ENCODE assay signal across 19 mouse cellular contexts in genomic region chr2:58513212-58513611, GRCm38 (mm10). TPM values are rescaled to one million over a fixed set of nuclear protein-coding genes. Genes with fewer than 3 reads are reported as not detected.
DNase-seq lines count a peak whose midpoint lies in the region; ATAC-seq and TF ChIP-seq lines count a peak whose summit lies in the region.
"Had no signal": no experiment of that assay in that cellular context is flagged by ENCODE, and none has a peak within 500 bp of the region (broad histone marks: within the 10 kb centered on the region; RNA-seq: fewer than 3 reads in every experiment).

No protein-coding gene starts in this region.

- TF ChIP-seq EP300 in heart, adult 2 months (IDR thresholded peaks at IDR 0.05; ENCODE audit: insufficient read depth, low read depth, low read length): no peak

- TF ChIP-seq CTCF in heart, adult 2 months (IDR thresholded peaks at IDR 0.05): no peak

- WGBS in heart, embryonic 15.5 days: 36% methylated on average over 3 of the region's 3 CpGs
- WGBS in heart, adult 2 months: 30% methylated on average over 3 of the region's 3 CpGs

- H3K27ac ChIP-seq in heart, embryonic 15.5 days: peak overlapping the region; percentile 32
- H3K27ac ChIP-seq in heart, adult 2 months: no peak overlapping the region
- H3K27ac ChIP-seq: hindbrain, embryonic 15.5 days; limb, embryonic 12.5 days had no signal

- peak; percentile 44 for DNase-seq in adrenal gland, adult 2 months
- no peak for DNase-seq in adrenal gland, postnatal 4 days (ENCODE audit: low spot score in 2 of 2)
- no peak for DNase-seq in heart, adult 2 months
- DNase-seq in liver: peak; percentile 5
- DNase-seq in yolk sac, embryonic 10.5 days (ENCODE audit: low spot score): peak; percentile 62
- no peak for DNase-seq in gastrocnemius, adult 8-10 months (ENCODE audit: low spot score in 2 of 2)
- DNase-seq: B cell, adult 2 months; cerebellum, adult 2 months; gastrocnemius, postnatal 36 days; kidney, adult 8-10 months; lung, postnatal 10 days had no signal

- H3K36me3 ChIP-seq in heart, embryonic 15.5 days: no peaks in the 10 kb centered on the region
- H3K36me3 ChIP-seq in heart, adult 2 months (ENCODE audit: control insufficient read depth, insufficient read depth, low read length): peaks cover 20% of the 10 kb centered on the region
- H3K36me3 ChIP-seq: hindbrain, embryonic 15.5 days had no signal

- no peak for TF ChIP-seq POLR2A in heart, adult 2 months (IDR thresholded peaks at IDR 0.05; ENCODE audit: insufficient read depth, low read depth, low read length)

- H3K4me3 ChIP-seq in heart, embryonic 15.5 days: no peak overlapping the region
- no peak overlapping the region for H3K4me3 ChIP-seq in heart, adult 2 months
- H3K4me3 ChIP-seq: hindbrain, embryonic 15.5 days; limb, embryonic 12.5 days; myocyte had no signal

- 0 out of 2 replicates have a peak, but pooled peaks have one; percentile 6 for ATAC-seq in heart, embryonic 15.5 days (replicated peaks; ENCODE audit: insufficient number of reproducible peaks, insufficient read depth, low FRiP score, low read depth)
- no peak for ATAC-seq in erythroid progenitor cell, adult 5-6 weeks (replicated peaks; ENCODE audit: low FRiP score, poor library complexity, severe bottlenecking)

- H3K4me2 ChIP-seq in heart, embryonic 15.5 days: no peak overlapping the region
- H3K4me2 ChIP-seq: hindbrain, embryonic 15.5 days; limb, embryonic 12.5 days; midbrain, embryonic 11.5 days had no signal

- H3K9ac ChIP-seq in heart, embryonic 15.5 days: no peak overlapping the region; the same call in 1 of the 2 replicates
- H3K9ac ChIP-seq in heart, adult 2 months (ENCODE audit: low read depth, low read length): no peak overlapping the region
- H3K9ac ChIP-seq: hindbrain, embryonic 15.5 days; limb, embryonic 12.5 days had no signal

- peaks cover 69% of the 10 kb centered on the region for H3K4me1 ChIP-seq in heart, embryonic 15.5 days (replicated peaks)
- peaks cover 19% of the 10 kb centered on the region for H3K4me1 ChIP-seq in heart, adult 2 months (ENCODE audit: control insufficient read depth, insufficient read depth, low read length)

- no peaks in the 10 kb centered on the region for H3K27me3 ChIP-seq in heart, embryonic 15.5 days
- no peaks in the 10 kb centered on the region for H3K27me3 ChIP-seq in heart, adult 2 months (ENCODE audit: control insufficient read depth, insufficient read depth, low read length)
- H3K27me3 ChIP-seq: hindbrain, embryonic 15.5 days; limb, embryonic 12.5 days had no signal

- H3K9me3 ChIP-seq in heart, embryonic 15.5 days (replicated peaks): no peaks in the 10 kb centered on the region
- H3K9me3 ChIP-seq: hindbrain, embryonic 15.5 days; limb, embryonic 12.5 days had no signal

- intact Hi-C loops in heart, adult 2 months (cut with DNase I): no loop called here

- no peaks in the 10 kb centered on the region; the same call in 1 of the 2 replicates for H3K79me2 ChIP-seq in heart, adult 2 months (replicated peaks; ENCODE audit: control insufficient read depth, insufficient read depth, low read length)

RNA-seq across cellular contexts. Expression of gene Gm17409, which starts 43.3 kb away (rescaled TPM):
- not detected for total RNA-seq in adrenal gland, adult 2 months (2021)
- polyA plus RNA-seq in adrenal gland, adult 2 months (2012; rRNA removed): not detected in 2 replicates
- total RNA-seq in adrenal gland, postnatal 4 days (2021): not detected
- polyA plus RNA-seq in heart, embryonic 15.5 days (2015; fragmentation: Nextera tagmentation; extraction: Ambion mirVana): not detected in 2 replicates
- total RNA-seq in heart, adult 2 months (2021): not detected
- not detected in 2 replicates for polyA plus RNA-seq in heart, adult 2 months (2012; rRNA removed)
- not detected for total RNA-seq in gastrocnemius, adult 8-10 months (2022)
- total RNA-seq in erythroid progenitor cell, adult 5-6 weeks (2015; ENCODE audit: low replicate concordance): not detected in 2 replicates
- total RNA-seq in erythroid progenitor cell, adult 5-6 weeks (2017; ENCODE audit: low replicate concordance): not detected in 2 replicates
- total RNA-seq: gastrocnemius, postnatal 36 days had no signal
- polyA plus RNA-seq: brain, embryonic 14.5 days; cerebellum, adult 2 months; hindbrain, embryonic 15.5 days; large intestine, adult 2 months; limb, embryonic 12.5 days; midbrain, embryonic 11.5 days; myocyte had no signal

RNA-seq across cellular contexts. Expression of gene Acvr1, which starts 53.7 kb away (rescaled TPM):
- total RNA-seq in adrenal gland, adult 2 months (2021): 10 to 100 TPM; 34.1 to 40.5 TPM
- polyA plus RNA-seq in adrenal gland, adult 2 months (2012; rRNA removed): 6.9 and 8.6 TPM in 2 replicates
- total RNA-seq in adrenal gland, postnatal 4 days (2021): 10 to 100 TPM; 57.6 to 63.7 TPM
- 8.6 and 8.8 TPM in 2 replicates for polyA plus RNA-seq in heart, embryonic 15.5 days (2015; fragmentation: Nextera tagmentation; extraction: Ambion mirVana)
- 10 to 100 TPM; 14.6 to 15.7 TPM for total RNA-seq in heart, adult 2 months (2021)
- polyA plus RNA-seq in heart, adult 2 months (2012; rRNA removed): 7.4 and 12.1 TPM in 2 replicates
- total RNA-seq in gastrocnemius, adult 8-10 months (2022): 10 to 100 TPM; 15.6 to 29.8 (median 19.0) TPM
- 1.1 and 3.4 TPM in 2 replicates for total RNA-seq in erythroid progenitor cell, adult 5-6 weeks (2015; ENCODE audit: low replicate concordance)
- total RNA-seq in erythroid progenitor cell, adult 5-6 weeks (2017; ENCODE audit: low replicate concordance): not detected in 2 replicates

RNA-seq across cellular contexts. Expression of gene Upp2, which starts 53.9 kb away (rescaled TPM):
- 10 to 100 TPM; 14.5 to 16.7 TPM for total RNA-seq in adrenal gland, adult 2 months (2021)
- polyA plus RNA-seq in adrenal gland, adult 2 months (2012; rRNA removed): 7.5 and 11.3 TPM in 2 replicates
- total RNA-seq in adrenal gland, postnatal 4 days (2021): 10 to 100 TPM in 1 of 2 experiments, 1 to 10 TPM in 1; 8.8 to 11.8 TPM
- polyA plus RNA-seq in heart, embryonic 15.5 days (2015; fragmentation: Nextera tagmentation; extraction: Ambion mirVana): 5.2 and 7.5 TPM in 2 replicates
- 1 to 10 TPM; 2.2 to 3.3 TPM for total RNA-seq in heart, adult 2 months (2021)
- polyA plus RNA-seq in heart, adult 2 months (2012; rRNA removed): 3.0 and 5.1 TPM in 2 replicates
- 1 to 10 TPM; 1.5 to 2.8 (median 2.2) TPM for total RNA-seq in gastrocnemius, adult 8-10 months (2022)
- not detected in 2 replicates for total RNA-seq in erythroid progenitor cell, adult 5-6 weeks (2015; ENCODE audit: low replicate concordance)
- 2.7 TPM in 1 of 2 replicates, not detected in the other for total RNA-seq in erythroid progenitor cell, adult 5-6 weeks (2017; ENCODE audit: low replicate concordance)

Comparison
In these comparisons a context has a peak if more than half of its experiments do, and no peak if none do; other contexts are left out.
1. DNase-seq: peak in adrenal gland, adult 2 months (single experiment), liver (single experiment) and yolk sac, embryonic 10.5 days (single experiment); none in adrenal gland, postnatal 4 days (0 of 2), heart, adult 2 months (0 of 2) and gastrocnemius, adult 8-10 months (0 of 2).